ENCODE assay signal across 12 mouse cellular contexts in the genomic region with DNA sequence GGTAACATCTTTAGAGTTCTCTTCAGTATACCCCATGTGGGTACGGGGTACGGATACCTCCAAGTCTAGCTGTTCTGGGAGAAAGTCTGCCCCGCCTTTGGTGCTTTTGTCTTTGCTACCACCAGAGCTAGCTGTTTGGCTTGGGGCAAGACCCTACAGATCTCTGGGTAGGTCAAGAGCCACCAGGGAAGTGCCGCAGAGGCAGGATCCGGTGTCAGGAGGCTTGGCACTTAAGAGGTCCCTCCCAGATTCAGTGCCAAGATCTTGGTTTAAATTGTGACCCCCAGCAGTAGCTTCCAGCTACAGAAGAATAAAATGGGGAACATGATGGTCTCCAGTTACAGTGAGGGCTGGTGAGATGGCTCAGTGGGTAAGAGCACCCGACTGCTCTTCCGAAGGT. TPM values are rescaled to one million over a fixed set of nuclear protein-coding genes. Genes with fewer than 3 reads are reported as not detected.
DNase-seq lines count a peak whose midpoint lies in the region; ATAC-seq and TF ChIP-seq lines count a peak whose summit lies in the region.
"Had no signal": no experiment of that assay in that cellular context is flagged by ENCODE, and none has a peak within 500 bp of the region (broad histone marks: within the 10 kb centered on the region; RNA-seq: fewer than 3 reads in every experiment).

No protein-coding gene starts in this region.

- in situ Hi-C loops in CH12.LX (cut with MboI; ENCODE audit: low pct_ligation_motif_present, low pct_unique_long_range_greater_than_20kb, low sequenced_read_pairs): loop anchor here (5.0 kb wide), 1 partner anchor 36 kb away; no protein-coding TSS in a partner anchor
- in situ Hi-C loops in ES-E14 (cut with MboI; ENCODE audit: low sequenced_read_pairs in 2 of 2, unreplicated experiment in 2 of 2): no loop called here

- no peaks in the 10 kb centered on the region for H3K27me3 ChIP-seq in kidney, adult 2 months (replicated peaks; ENCODE audit: control insufficient read depth, insufficient read depth, low read length)
- no peaks in the 10 kb centered on the region for H3K27me3 ChIP-seq in CH12.LX (replicated peaks)
- H3K27me3 ChIP-seq in liver, embryonic 13.5 days: no peaks in the 10 kb centered on the region

- no peak overlapping the region for H3K27ac ChIP-seq in kidney, adult 2 months (ENCODE audit: insufficient read depth, low read depth, low read length)
- H3K27ac ChIP-seq in CH12.LX (ENCODE audit: insufficient read depth, low read depth): no peak overlapping the region
- H3K27ac ChIP-seq in ES-E14 (ENCODE audit: insufficient read depth, low read depth, low read length, poor library complexity, severe bottlenecking): no peak overlapping the region
- H3K27ac ChIP-seq in liver, embryonic 13.5 days: peak overlapping the region; percentile 67
- H3K27ac ChIP-seq: forebrain, embryonic 12.5 days had no signal

- H3K9ac ChIP-seq in CH12.LX (ENCODE audit: insufficient read depth, low read depth) (no peak overlapping the region), ES-E14 (ENCODE audit: insufficient read depth, low read depth, low read length, poor library complexity, severe bottlenecking) (peak overlapping the region; percentile 16; the same call in 1 of the 2 replicates)
- H3K9ac ChIP-seq in liver, embryonic 13.5 days: peak overlapping the region; percentile 89
- H3K9ac ChIP-seq: forebrain, embryonic 12.5 days had no signal

- ATAC-seq in liver, embryonic 13.5 days (ENCODE audit: low read depth): no peak
- ATAC-seq in cerebellum, adult (ENCODE audit: insufficient number of reproducible peaks, low FRiP score, low TSS enrichment): no peak

- peaks cover 14% of the 10 kb centered on the region for H3K4me1 ChIP-seq in kidney, adult 2 months (ENCODE audit: control insufficient read depth, insufficient read depth, low read length)
- H3K4me1 ChIP-seq in CH12.LX (ENCODE audit: control insufficient read depth in 1 of 2, insufficient read depth in 2 of 2) (peaks cover 26 to 67% of the 10 kb centered on the region in 2 experiments), ES-E14 (ENCODE audit: control insufficient read depth in 2 of 2, insufficient read depth in 2 of 2, low read length in 2 of 2, poor library complexity in 1 of 2) (peaks cover 15 to 18% of the 10 kb centered on the region in 2 experiments)
- peaks cover 74% of the 10 kb centered on the region for H3K4me1 ChIP-seq in liver, embryonic 13.5 days (replicated peaks)

- peak overlapping the region; percentile 58 for H3K4me2 ChIP-seq in CH12.LX (ENCODE audit: insufficient read depth, low read depth, poor library complexity, severe bottlenecking)
- peak overlapping the region; percentile 91 for H3K4me2 ChIP-seq in liver, embryonic 13.5 days
- H3K4me2 ChIP-seq: forebrain, embryonic 12.5 days had no signal

- H3K9me3 ChIP-seq in CH12.LX (replicated peaks; ENCODE audit: low read length) (no peaks in the 10 kb centered on the region), ES-E14 (ENCODE audit: control insufficient read depth, insufficient read depth, low read depth, low read length) (no peaks in the 10 kb centered on the region)
- no peaks in the 10 kb centered on the region for H3K9me3 ChIP-seq in liver, embryonic 13.5 days (replicated peaks)
- H3K9me3 ChIP-seq: forebrain, embryonic 12.5 days had no signal

- peaks cover 37% of the 10 kb centered on the region for H3K79me2 ChIP-seq in CH12.LX (replicated peaks; ENCODE audit: control insufficient read depth, extremely low read depth, insufficient read depth, poor library complexity, severe bottlenecking)

- peak overlapping the region; percentile 14; the same call in 1 of the 2 replicates for H3K4me3 ChIP-seq in kidney, adult 2 months (ENCODE audit: insufficient read depth, low read depth, low read length)
- H3K4me3 ChIP-seq in CH12.LX (replicated peaks in 1 of 3; ENCODE audit: low read depth in 2 of 3, low read length in 2 of 3, poor library complexity in 1 of 3) (peak overlapping the region; percentile 6 to 33 (median 26)), ES-E14 (ENCODE audit: insufficient read depth in 1 of 2, low read depth in 1 of 2, low read length in 2 of 2, poor library complexity in 1 of 2, severe bottlenecking in 1 of 2) (peak overlapping the region; percentile 81 to 91)
- peak overlapping the region; percentile 78 for H3K4me3 ChIP-seq in liver, embryonic 13.5 days (replicated peaks)
- H3K4me3 ChIP-seq: forebrain, embryonic 12.5 days had no signal

- WGBS in kidney, adult 2 months: 76% methylated on average over 7 of the region's 7 CpGs
- whole genome bisulfite sequencing in liver, embryonic 13.5 days (ENCODE audit: insufficient replicate concordance): 78% methylated on average over 7 of the region's 7 CpGs

- peaks cover 3% of the 10 kb centered on the region; the same call in 1 of the 2 replicates for H3K36me3 ChIP-seq in kidney, adult 2 months (ENCODE audit: control insufficient read depth, insufficient read depth, low read length)
- H3K36me3 ChIP-seq in CH12.LX (replicated peaks in 1 of 2; ENCODE audit: control insufficient read depth in 1 of 2, insufficient read depth in 1 of 2, low read length in 1 of 2): peaks cover 10 to 52% of the 10 kb centered on the region in 2 experiments
- peaks cover 27% of the 10 kb centered on the region for H3K36me3 ChIP-seq in ES-E14 (ENCODE audit: control insufficient read depth, insufficient read depth, low read length, poor library complexity, severe bottlenecking)
- H3K36me3 ChIP-seq in liver, embryonic 13.5 days: peaks cover 40% of the 10 kb centered on the region
- H3K36me3 ChIP-seq: forebrain, embryonic 12.5 days had no signal

- TF ChIP-seq CTCF in kidney, adult 2 months (conservative IDR thresholded peaks at IDR 0.05; ENCODE audit: insufficient read depth, insufficient read length, low read depth, low read length): no peak
- no peak for TF ChIP-seq CTCF in CH12.LX (conservative IDR thresholded peaks at IDR 0.05 in 1 of 2, IDR thresholded peaks at IDR 0.05 in 1 of 2; ENCODE audit: low read depth in 2 of 2, low read length in 2 of 2)

- no peak for TF ChIP-seq POLR2A in kidney, adult 2 months (IDR thresholded peaks at IDR 0.05; ENCODE audit: low read depth, low read length)
- TF ChIP-seq POLR2A in CH12.LX (IDR thresholded peaks at IDR 0.05; ENCODE audit: low read depth, low read length): no peak

- TF ChIP-seq RAD21 in CH12.LX (IDR thresholded peaks at IDR 0.05; ENCODE audit: low read depth, low read length): no peak

- dilution Hi-C loops in CH12.LX (cut with MboI; ENCODE audit: extremely low pct_ligation_motif_present, extremely low pct_unique_long_range_greater_than_20kb, low sequenced_read_pairs): no loop called here

- TF ChIP-seq EP300 in CH12.LX (IDR thresholded peaks at IDR 0.05; ENCODE audit: low read length): no peak

- DNase-seq in kidney, adult 2 months: no peak
- DNase-seq in kidney, postnatal 14 days: no peak
- DNase-seq in CH12.LX (ENCODE audit: extremely low read depth): no peak
- DNase-seq in ES-E14 (ENCODE audit: low read depth, low spot score): no peak
- DNase-seq in liver, embryonic 13.5 days: no peak
- no peak for DNase-seq in frontal cortex, postnatal 10 days (ENCODE audit: low spot score in 2 of 2)
- DNase-seq: thymus, postnatal 4 days had no signal

TF ChIP-seq in CH12.LX, 34 proteins besides CTCF, POLR2A, EP300 and RAD21:
- no peak for TF ChIP-seq SMC3 (IDR thresholded peaks at IDR 0.05; ENCODE audit: low read depth, low read length)

TF ChIP-seq in ES-E14, 5 proteins besides CTCF, POLR2A, EP300 and RAD21:
- no peak for TF ChIP-seq MAFK (IDR thresholded peaks at IDR 0.05; ENCODE audit: insufficient read depth, low read depth, low read length)
- TF ChIP-seq ZNF384 (IDR thresholded peaks at IDR 0.05; ENCODE audit: low read depth, low read length): no peak
- TF ChIP-seq HCFC1 (IDR thresholded peaks at IDR 0.05; ENCODE audit: borderline replicate concordance, insufficient read depth, low read length): no peak
- no peak for TF ChIP-seq CHD2 (IDR thresholded peaks at IDR 0.05; ENCODE audit: low read depth, low read length)
- no peak for TF ChIP-seq ZC3H11A (IDR thresholded peaks at IDR 0.05; ENCODE audit: borderline replicate concordance, low read depth, low read length)

RNA-seq across cellular contexts. Expression of gene Trim25, which starts 2.4 kb away (rescaled TPM):
- polyA plus RNA-seq in kidney, adult 2 months (2012; rRNA removed): 27.3 and 35.0 TPM in 2 replicates
- total RNA-seq in CH12.LX (2012; rRNA removed) (19.5 and 20.1 TPM in 2 replicates), CH12.LX (2014; rRNA removed) (5.1 and 6.1 TPM in 2 replicates), ES-E14 (2012; rRNA removed) (37.8 TPM in 2 replicates)
- polyA plus RNA-seq in CH12.LX (2012; ENCODE audit: insufficient read length, low read depth): 41.2 and 48.3 TPM in 2 replicates
- 18.0 and 20.6 TPM in 2 replicates for polyA plus RNA-seq in liver, embryonic 13.5 days (2015; fragmentation: Nextera tagmentation; extraction: Ambion mirVana)

RNA-seq across cellular contexts. Expression of gene Coil, which starts 31.5 kb away (rescaled TPM):
- polyA plus RNA-seq in kidney, adult 2 months (2012; rRNA removed): 3.1 and 3.6 TPM in 2 replicates
- total RNA-seq in CH12.LX (2012; rRNA removed) (28.5 and 33.0 TPM in 2 replicates), CH12.LX (2014; rRNA removed) (37.4 and 41.3 TPM in 2 replicates), ES-E14 (2012; rRNA removed) (28.8 and 37.8 TPM in 2 replicates)
- polyA plus RNA-seq in CH12.LX (2012; ENCODE audit: insufficient read length, low read depth): 35.2 and 35.4 TPM in 2 replicates
- polyA plus RNA-seq in liver, embryonic 13.5 days (2015; fragmentation: Nextera tagmentation; extraction: Ambion mirVana): 5.6 and 7.1 TPM in 2 replicates

RNA-seq across cellular contexts. Expression of gene Elobl, which starts 34.8 kb away (rescaled TPM):
- polyA plus RNA-seq in kidney, adult 2 months (2012; rRNA removed): 0.92 and 1.5 TPM in 2 replicates
- not detected in 2 replicates for total RNA-seq in CH12.LX (2012; rRNA removed)
- not detected in 2 replicates for total RNA-seq in CH12.LX (2014; rRNA removed)
- not detected in 2 replicates for polyA plus RNA-seq in CH12.LX (2012; ENCODE audit: insufficient read length, low read depth)
- total RNA-seq in ES-E14 (2012; rRNA removed): 0.95 and 1.6 TPM in 2 replicates
- not detected in 2 replicates for polyA plus RNA-seq in liver, embryonic 13.5 days (2015; fragmentation: Nextera tagmentation; extraction: Ambion mirVana)
- total RNA-seq: adrenal gland, postnatal 36 days; granulocyte monocyte progenitor cell, adult 5-6 weeks had no signal
- polyA plus RNA-seq: forebrain, embryonic 12.5 days; limb, embryonic 14.5 days had no signal

RNA-seq across cellular contexts. Expression of gene Scpep1, which starts 46.3 kb away (rescaled TPM):
- 61.5 and 74.1 TPM in 2 replicates for polyA plus RNA-seq in kidney, adult 2 months (2012; rRNA removed)
- total RNA-seq in CH12.LX (2012; rRNA removed) (98.9 and 121 TPM in 2 replicates), CH12.LX (2014; rRNA removed) (84.5 and 101 TPM in 2 replicates), ES-E14 (2012; rRNA removed) (140 and 208 TPM in 2 replicates)
- polyA plus RNA-seq in CH12.LX (2012; ENCODE audit: insufficient read length, low read depth): 202 and 210 TPM in 2 replicates
- 40.4 and 47.1 TPM in 2 replicates for polyA plus RNA-seq in liver, embryonic 13.5 days (2015; fragmentation: Nextera tagmentation; extraction: Ambion mirVana)

Comparison
In these comparisons a context has a peak if more than half of its experiments do, and no peak if none do; other contexts are left out.
1. H3K4me3 ChIP-seq: peak in every context shown above with its lines; median percentile 86 in ES-E14; 78 in liver, embryonic 13.5 days; 26 in CH12.LX; 14 in kidney, adult 2 months.